Mouse (Mus musculus): ENCODE results near the gene Knl1. TPM values are rescaled to one million over a fixed set of nuclear protein-coding genes. Genes with fewer than 3 reads are reported as not detected.
A peak's percentile ranks its signal among the peaks of the same experiment; 100 is the strongest.
"Not testable (repeated sequence)": the region's sequence is repeated elsewhere in the genome, so short reads cannot be mapped to it uniquely, and the experiment has no call there.

Gene Knl1
- polyA plus RNA-seq (2014; fragmentation: Nextera tagmentation; extraction: Ambion mirVana): 37.2 and 47.9 TPM in 2 replicates

GRCm38 (mm10) chr2:119046649-119047611 is at the start of gene Knl1:
Gene Knl1, plus strand, starts transcription at chr2:119047119.
- Histone ChIP-seq H3K9ac (ENCODE audit: low read depth, low read length) (peak within 1 kb of the TSS; percentile 47), H3K4me3 (ENCODE audit: low read depth, low read length) (peak within 1 kb of the TSS; percentile 56), H3K4me2 (replicated peaks; ENCODE audit: low read depth, low read length) (peak within 1 kb of the TSS; percentile 42), H3K36me3 (ENCODE audit: control insufficient read depth, insufficient read depth, low read length) (no peaks in the 10 kb centered on the region), H3K27me3 (ENCODE audit: control insufficient read depth, insufficient read depth, low read length) (no peaks in the 10 kb centered on the region), H3K4me1 (replicated peaks; ENCODE audit: control insufficient read depth, insufficient read depth, low read length) (no peaks in the 10 kb centered on the region), H3K9me3 (ENCODE audit: control insufficient read depth, low read length) (no peaks in the 10 kb centered on the region), H3K27ac (ENCODE audit: low read depth, low read length) (peak within 1 kb of the TSS; percentile 38)
- ATAC-seq (ENCODE audit: low FRiP score) (peak; percentile 97), DNase-seq (ENCODE audit: low spot score) (peak; percentile 100)
- under 1% methylated on average over 72 of the region's 77 CpGs for WGBS

GRCm38 (mm10) chr2:118998115-118998866 is 48.6 kb upstream of the Knl1 start:
- H3K4me1 ChIP-seq (replicated peaks; ENCODE audit: control insufficient read depth, insufficient read depth, low read length): no peaks in the 10 kb centered on the region
- no peaks in the 10 kb centered on the region for H3K36me3 ChIP-seq (ENCODE audit: control insufficient read depth, insufficient read depth, low read length)
- ATAC-seq (ENCODE audit: low FRiP score) (no peak), DNase-seq (ENCODE audit: low spot score) (no peak)
- H3K4me2 ChIP-seq (replicated peaks; ENCODE audit: low read depth, low read length): no peak overlapping the region
- no peak overlapping the region for H3K4me3 ChIP-seq (ENCODE audit: low read depth, low read length)
- no peaks in the 10 kb centered on the region for H3K9me3 ChIP-seq (ENCODE audit: control insufficient read depth, low read length)
- no peak overlapping the region for H3K9ac ChIP-seq (ENCODE audit: low read depth, low read length)
- WGBS: 83% methylated on average over 6 of the region's 6 CpGs
- no peak overlapping the region for H3K27ac ChIP-seq (ENCODE audit: low read depth, low read length)
- no peaks in the 10 kb centered on the region for H3K27me3 ChIP-seq (ENCODE audit: control insufficient read depth, insufficient read depth, low read length)

- no peaks in the 10 kb centered on the region for H3K4me1 ChIP-seq (replicated peaks; ENCODE audit: control insufficient read depth, insufficient read depth, low read length)
- H3K9me3 ChIP-seq (ENCODE audit: control insufficient read depth, low read length): no peaks in the 10 kb centered on the region
- no peaks in the 10 kb centered on the region for H3K36me3 ChIP-seq (ENCODE audit: control insufficient read depth, insufficient read depth, low read length)
- H3K27me3 ChIP-seq (ENCODE audit: control insufficient read depth, insufficient read depth, low read length): no peaks in the 10 kb centered on the region
- H3K9ac ChIP-seq (ENCODE audit: low read depth, low read length): no peak overlapping the region
- no peak overlapping the region for H3K4me2 ChIP-seq (replicated peaks; ENCODE audit: low read depth, low read length)
- no peak for ATAC-seq (ENCODE audit: low FRiP score)
- no peak overlapping the region for H3K27ac ChIP-seq (ENCODE audit: low read depth, low read length)
- 54% methylated on average over 3 of the region's 3 CpGs for WGBS
- no peak for DNase-seq (ENCODE audit: low spot score)
- no peak overlapping the region for H3K4me3 ChIP-seq (ENCODE audit: low read depth, low read length)
These were observed 47.8 kb upstream of the Knl1 start for GRCm38 (mm10) chr2:118999025-118999639.

- no peak for DNase-seq (ENCODE audit: low spot score)
- no peak overlapping the region for H3K9ac ChIP-seq (ENCODE audit: low read depth, low read length)
- WGBS: 85% methylated on average over 7 of the region's 7 CpGs
These were observed 40.0 kb upstream of the Knl1 start for GRCm38 (mm10) chr2:119006886-119007285.

GRCm38 (mm10) chr2:119009376-119009775 is 37.5 kb upstream of the Knl1 start:
- Histone ChIP-seq H3K4me2 (replicated peaks; ENCODE audit: low read depth, low read length) (no peak overlapping the region), H3K9ac (ENCODE audit: low read depth, low read length) (no peak overlapping the region), H3K4me3 (ENCODE audit: low read depth, low read length) (no peak overlapping the region), H3K27ac (ENCODE audit: low read depth, low read length) (no peak overlapping the region), H3K4me1 (replicated peaks; ENCODE audit: control insufficient read depth, insufficient read depth, low read length) (no peaks in the 10 kb centered on the region), H3K36me3 (ENCODE audit: control insufficient read depth, insufficient read depth, low read length) (no peaks in the 10 kb centered on the region), H3K27me3 (ENCODE audit: control insufficient read depth, insufficient read depth, low read length) (no peaks in the 10 kb centered on the region), H3K9me3 (ENCODE audit: control insufficient read depth, low read length) (no peaks in the 10 kb centered on the region)
- WGBS: 89% methylated on average over 2 of the region's 2 CpGs
- ATAC-seq (ENCODE audit: low FRiP score) (no peak), DNase-seq (ENCODE audit: low spot score) (no peak)

More at GRCm38 (mm10) chr2:119006886-119007285, 40.0 kb upstream of the Knl1 start:
- no peak for ATAC-seq (ENCODE audit: low FRiP score)
- H3K9me3 ChIP-seq (ENCODE audit: control insufficient read depth, low read length): no peaks in the 10 kb centered on the region
- H3K4me1 ChIP-seq (replicated peaks; ENCODE audit: control insufficient read depth, insufficient read depth, low read length): no peaks in the 10 kb centered on the region
- no peak overlapping the region for H3K4me3 ChIP-seq (ENCODE audit: low read depth, low read length)
- no peak overlapping the region for H3K27ac ChIP-seq (ENCODE audit: low read depth, low read length)
- H3K36me3 ChIP-seq (ENCODE audit: control insufficient read depth, insufficient read depth, low read length): no peaks in the 10 kb centered on the region
- H3K4me2 ChIP-seq (replicated peaks; ENCODE audit: low read depth, low read length): no peak overlapping the region
- no peaks in the 10 kb centered on the region for H3K27me3 ChIP-seq (ENCODE audit: control insufficient read depth, insufficient read depth, low read length)

GRCm38 (mm10) chr2:119014989-119015388 is 31.9 kb upstream of the Knl1 start:
- Histone ChIP-seq H3K4me3 (ENCODE audit: low read depth, low read length) (no peak overlapping the region), H3K27ac (ENCODE audit: low read depth, low read length) (no peak overlapping the region), H3K4me2 (replicated peaks; ENCODE audit: low read depth, low read length) (no peak overlapping the region), H3K36me3 (ENCODE audit: control insufficient read depth, insufficient read depth, low read length) (no peaks in the 10 kb centered on the region), H3K4me1 (replicated peaks; ENCODE audit: control insufficient read depth, insufficient read depth, low read length) (no peaks in the 10 kb centered on the region), H3K9ac (ENCODE audit: low read depth, low read length) (no peak overlapping the region), H3K27me3 (ENCODE audit: control insufficient read depth, insufficient read depth, low read length) (no peaks in the 10 kb centered on the region), H3K9me3 (ENCODE audit: control insufficient read depth, low read length) (no peaks in the 10 kb centered on the region)
- no peak for DNase-seq (ENCODE audit: low spot score)
- ATAC-seq (ENCODE audit: low FRiP score): no peak
- WGBS: 83% methylated on average over 7 of the region's 7 CpGs

- Histone ChIP-seq H3K4me1 (replicated peaks; ENCODE audit: control insufficient read depth, insufficient read depth, low read length) (no peaks in the 10 kb centered on the region), H3K4me2 (replicated peaks; ENCODE audit: low read depth, low read length) (no peak overlapping the region), H3K9ac (ENCODE audit: low read depth, low read length) (no peak overlapping the region), H3K9me3 (ENCODE audit: control insufficient read depth, low read length) (no peaks in the 10 kb centered on the region), H3K27me3 (ENCODE audit: control insufficient read depth, insufficient read depth, low read length) (no peaks in the 10 kb centered on the region), H3K36me3 (ENCODE audit: control insufficient read depth, insufficient read depth, low read length) (no peaks in the 10 kb centered on the region), H3K4me3 (ENCODE audit: low read depth, low read length) (no peak overlapping the region), H3K27ac (ENCODE audit: low read depth, low read length) (no peak overlapping the region)
- WGBS: 80% methylated on average over 12 of the region's 12 CpGs
- DNase-seq (ENCODE audit: low spot score) (no peak), ATAC-seq (ENCODE audit: low FRiP score) (no peak)
These were observed 31.2 kb upstream of the Knl1 start for GRCm38 (mm10) chr2:119015604-119016180.

GRCm38 (mm10) chr2:119016312-119016711 is 30.6 kb upstream of the Knl1 start:
- 74% methylated on average over 4 of the region's 4 CpGs for WGBS
- not testable (repeated sequence) for H3K36me3 ChIP-seq (ENCODE audit: control insufficient read depth, insufficient read depth, low read length); H3K9ac ChIP-seq (ENCODE audit: low read depth, low read length); H3K4me2 ChIP-seq (replicated peaks; ENCODE audit: low read depth, low read length); H3K27ac ChIP-seq (ENCODE audit: low read depth, low read length); H3K4me3 ChIP-seq (ENCODE audit: low read depth, low read length); DNase-seq (ENCODE audit: low spot score); H3K27me3 ChIP-seq (ENCODE audit: control insufficient read depth, insufficient read depth, low read length); ATAC-seq (ENCODE audit: low FRiP score); H3K4me1 ChIP-seq (replicated peaks; ENCODE audit: control insufficient read depth, insufficient read depth, low read length); H3K9me3 ChIP-seq (ENCODE audit: control insufficient read depth, low read length)
